Comparison of ENCODE assay signal across 25 mouse cellular contexts in the genomic region with DNA sequence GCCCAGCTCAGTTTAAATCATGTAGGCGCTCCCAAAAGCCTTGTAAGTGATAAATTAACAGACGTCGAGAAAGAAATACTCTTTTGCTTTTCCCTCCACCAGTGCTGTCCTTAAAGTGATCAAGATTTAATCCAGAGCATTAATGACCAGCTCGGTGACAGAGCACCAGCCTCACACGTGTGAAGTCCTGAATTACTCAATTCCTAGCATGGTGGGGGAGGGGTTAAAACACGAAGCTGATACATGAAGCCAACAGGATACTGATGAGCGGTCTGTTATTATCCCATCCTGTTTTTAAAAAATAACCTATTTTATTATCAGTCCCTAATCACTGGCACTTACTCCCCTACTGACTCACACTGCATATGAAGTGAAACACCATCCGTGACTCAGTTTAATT.
A peak's percentile ranks its signal among the peaks of the same experiment; 100 is the strongest.
DNase-seq lines count a peak whose midpoint lies in the region; ATAC-seq lines count a peak whose summit lies in the region.
"Had no signal": no experiment of that assay in that cellular context is flagged by ENCODE, and none has a peak within 500 bp of the region (broad histone marks: within the 10 kb centered on the region; RNA-seq: fewer than 3 reads in every experiment).

No protein-coding gene starts in this region.

- H3K36me3 ChIP-seq in heart, embryonic 10.5 days, result no peaks in the 10 kb centered on the region
- no peaks in the 10 kb centered on the region for H3K36me3 ChIP-seq in kidney, embryonic 16.5 days (ENCODE audit: insufficient read depth, low read length)
- H3K36me3 ChIP-seq in kidney, embryonic 15.5 days, result no peaks in the 10 kb centered on the region
- H3K36me3 ChIP-seq in neural tube, embryonic 13.5 days, result no peaks in the 10 kb centered on the region
- H3K36me3 ChIP-seq: embryonic facial prominence, embryonic 10.5 days; embryonic facial prominence, embryonic 13.5 days; forebrain, embryonic 12.5 days; forebrain, embryonic 15.5 days; heart, embryonic 13.5 days; hindbrain, embryonic 13.5 days had no signal

- no peak overlapping the region for H3K4me2 ChIP-seq in kidney, embryonic 16.5 days (replicated peaks; ENCODE audit: low read depth, low read length)
- no peak overlapping the region for H3K4me2 ChIP-seq in kidney, embryonic 15.5 days
- no peak overlapping the region for H3K4me2 ChIP-seq in neural tube, embryonic 13.5 days
- H3K4me2 ChIP-seq: embryonic facial prominence, embryonic 13.5 days; forebrain, embryonic 12.5 days; forebrain, embryonic 15.5 days; heart, embryonic 13.5 days; hindbrain, embryonic 13.5 days had no signal

- no peaks in the 10 kb centered on the region for H3K4me1 ChIP-seq in heart, embryonic 10.5 days
- H3K4me1 ChIP-seq in kidney, embryonic 16.5 days (ENCODE audit: insufficient read depth, low read length), result peaks cover 9% of the 10 kb centered on the region; the same call in 1 of the 2 replicates
- H3K4me1 ChIP-seq in kidney, embryonic 15.5 days, result 0 out of 2 replicates have a peak, but pooled peaks cover 3% of the 10 kb centered on the region
- H3K4me1 ChIP-seq in neural tube, embryonic 13.5 days (replicated peaks), result peaks cover 11% of the 10 kb centered on the region; the same call in 1 of the 2 replicates
- H3K4me1 ChIP-seq: heart, embryonic 13.5 days had no signal

- H3K9me3 ChIP-seq in heart, embryonic 10.5 days, result no peaks in the 10 kb centered on the region
- H3K9me3 ChIP-seq in kidney, embryonic 16.5 days (ENCODE audit: low read length), result no peaks in the 10 kb centered on the region
- H3K9me3 ChIP-seq in kidney, embryonic 15.5 days (replicated peaks), result no peaks in the 10 kb centered on the region
- H3K9me3 ChIP-seq in neural tube, embryonic 13.5 days, result no peaks in the 10 kb centered on the region
- H3K9me3 ChIP-seq: embryonic facial prominence, embryonic 10.5 days; embryonic facial prominence, embryonic 13.5 days; forebrain, embryonic 12.5 days; forebrain, embryonic 15.5 days; heart, embryonic 13.5 days; hindbrain, embryonic 13.5 days had no signal

- no peak overlapping the region for H3K4me3 ChIP-seq in heart, embryonic 10.5 days
- H3K4me3 ChIP-seq in kidney, embryonic 16.5 days (ENCODE audit: low read length), result no peak overlapping the region
- H3K4me3 ChIP-seq in kidney, embryonic 15.5 days (replicated peaks), result no peak overlapping the region
- H3K4me3 ChIP-seq in neural tube, embryonic 13.5 days, result no peak overlapping the region
- H3K4me3 ChIP-seq: embryonic facial prominence, embryonic 10.5 days; embryonic facial prominence, embryonic 13.5 days; erythroblast, embryonic 14.5 days; forebrain, embryonic 12.5 days; forebrain, embryonic 15.5 days; heart, embryonic 13.5 days; hindbrain, embryonic 13.5 days had no signal

- no peaks in the 10 kb centered on the region for H3K27me3 ChIP-seq in heart, embryonic 10.5 days (ENCODE audit: insufficient read depth, poor library complexity, severe bottlenecking)
- H3K27me3 ChIP-seq in kidney, embryonic 16.5 days (ENCODE audit: insufficient read depth, low read length), result no peaks in the 10 kb centered on the region
- H3K27me3 ChIP-seq in kidney, embryonic 15.5 days, result no peaks in the 10 kb centered on the region
- no peaks in the 10 kb centered on the region for H3K27me3 ChIP-seq in neural tube, embryonic 13.5 days
- H3K27me3 ChIP-seq: embryonic facial prominence, embryonic 13.5 days; forebrain, embryonic 12.5 days; forebrain, embryonic 15.5 days; heart, embryonic 13.5 days; hindbrain, embryonic 13.5 days had no signal

- no peak overlapping the region for H3K9ac ChIP-seq in kidney, embryonic 16.5 days (replicated peaks; ENCODE audit: low read length)
- H3K9ac ChIP-seq in kidney, embryonic 15.5 days, result no peak overlapping the region
- no peak overlapping the region for H3K9ac ChIP-seq in neural tube, embryonic 13.5 days
- H3K9ac ChIP-seq: embryonic facial prominence, embryonic 13.5 days; forebrain, embryonic 12.5 days; forebrain, embryonic 15.5 days; heart, embryonic 13.5 days; hindbrain, embryonic 13.5 days had no signal

- peak; percentile 27; the same call in 1 of the 2 replicates for ATAC-seq in kidney, embryonic 16.5 days (ENCODE audit: low FRiP score, low TSS enrichment)
- ATAC-seq in kidney, embryonic 15.5 days (replicated peaks; ENCODE audit: low FRiP score), result no peak
- peak; percentile 27; the same call in 1 of the 2 replicates for ATAC-seq in neural tube, embryonic 13.5 days (ENCODE audit: low read depth)
- ATAC-seq: activated CD4-positive, CD25-positive, alpha-beta regulatory T cell, adult 4 months; forebrain, embryonic 15.5 days; hindbrain, postnatal 0 days had no signal

- DNase-seq in heart, embryonic 10.5 days (ENCODE audit: low spot score), result peak; percentile 11
- DNase-seq in heart, postnatal 4 days, result no peak
- no peak for DNase-seq in neural tube, embryonic 10.5 days (ENCODE audit: extremely low spot score, low spot score)
- DNase-seq: adrenal gland, adult 8-10 months; adrenal gland, postnatal 25 days; cerebellum, adult 11-12 months; cerebellum, adult 8-10 months; cerebellum, postnatal 10 days; cerebellum, postnatal 36 days; embryo, embryonic 11 days; gastrocnemius, postnatal 25 days; heart, adult 18-20 months; heart, postnatal 14 days had no signal

- 73% methylated on average over 8 of the region's 8 CpGs for WGBS in heart, embryonic 10.5 days
- WGBS in kidney, embryonic 16.5 days, result 37% methylated on average over 8 of the region's 8 CpGs
- 37% methylated on average over 8 of the region's 8 CpGs for WGBS in kidney, embryonic 15.5 days
- WGBS in neural tube, embryonic 13.5 days, result 58% methylated on average over 8 of the region's 8 CpGs

- H3K27ac ChIP-seq in heart, embryonic 10.5 days, result no peak overlapping the region
- H3K27ac ChIP-seq in kidney, embryonic 16.5 days (ENCODE audit: low read length), result no peak overlapping the region
- H3K27ac ChIP-seq in kidney, embryonic 15.5 days, result no peak overlapping the region
- no peak overlapping the region for H3K27ac ChIP-seq in neural tube, embryonic 13.5 days (replicated peaks)
- H3K27ac ChIP-seq: embryonic facial prominence, embryonic 10.5 days; embryonic facial prominence, embryonic 13.5 days; forebrain, embryonic 12.5 days; forebrain, embryonic 15.5 days; heart, embryonic 13.5 days; hindbrain, embryonic 13.5 days; hindbrain, postnatal 0 days had no signal
